Mouse (Mus musculus): Measurements from ENCODE around the gene Phlda1. TPM values are rescaled to one million over a fixed set of nuclear protein-coding genes. Genes with fewer than 3 reads are reported as not detected.
A peak's percentile ranks its signal among the peaks of the same experiment; 100 is the strongest.
"Not testable (repeated sequence)": the region's sequence is repeated elsewhere in the genome, so short reads cannot be mapped to it uniquely, and the experiment has no call there.

Phlda1 gene
- polyA plus RNA-seq, 1 experiment from 2014 or later = 137 TPM

- Histone ChIP-seq H3K4me2 (no peak overlapping the region), H3K4me1 (ENCODE audit: insufficient read depth) (0 out of 2 replicates have a peak, but pooled peaks cover 2% of the 10 kb centered on the region), H3K9ac (no peak overlapping the region), H3K9me3 (ENCODE audit: low read depth, low read length) (no peaks in the 10 kb centered on the region), H3K27ac (ENCODE audit: low read depth) (no peak overlapping the region), H3K36me3 (ENCODE audit: insufficient read depth) (peaks cover 63% of the 10 kb centered on the region), H3K4me3 (ENCODE audit: low read depth, low read length) (no peak overlapping the region), H3K27me3 (ENCODE audit: insufficient read depth, low read length) (no peaks in the 10 kb centered on the region)
- no peak for ATAC-seq (ENCODE audit: insufficient read depth)
- 86% methylated on average over 2 of the region's 2 CpGs for WGBS
- no peak for TF ChIP-seq CTCF (IDR thresholded peaks at IDR 0.05; ENCODE audit: low read depth)
- no peak for DNase-seq
Observed at GRCm38 (mm10) chr10:111482654-111483053, 23.4 kb upstream of the Phlda1 start.

DNA sequence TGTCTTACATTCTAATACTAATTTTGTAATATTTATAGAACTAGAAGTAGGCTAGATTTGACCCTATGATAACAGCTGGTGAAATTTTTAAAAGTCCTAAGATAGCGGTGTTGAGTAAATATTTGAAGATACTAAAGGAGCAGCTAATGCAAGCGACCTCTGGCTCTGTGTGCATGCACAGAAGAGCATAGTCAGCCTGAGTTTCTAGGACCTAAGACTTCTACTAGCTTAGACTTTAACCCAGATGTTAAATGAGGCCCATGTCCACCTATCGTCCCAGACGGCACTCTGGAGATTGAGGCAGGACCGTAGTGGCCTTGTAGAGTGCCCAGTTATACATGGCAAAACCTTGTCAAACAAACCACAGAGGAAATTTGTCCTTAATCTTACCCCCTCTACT, 22.0 kb upstream of the Phlda1 start:
- H3K9ac ChIP-seq = no peak overlapping the region
- DNase-seq (no peak), ATAC-seq (ENCODE audit: insufficient read depth) (no peak)
- TF ChIP-seq CTCF (IDR thresholded peaks at IDR 0.05; ENCODE audit: low read depth) = no peak
- H3K36me3 ChIP-seq (ENCODE audit: insufficient read depth) = peaks cover 76% of the 10 kb centered on the region
- H3K4me3 ChIP-seq (ENCODE audit: low read depth, low read length) = no peak overlapping the region
- no peak overlapping the region for H3K4me2 ChIP-seq
- no peaks in the 10 kb centered on the region for H3K27me3 ChIP-seq (ENCODE audit: insufficient read depth, low read length)
- no peak overlapping the region for H3K27ac ChIP-seq (ENCODE audit: low read depth)
- H3K4me1 ChIP-seq (ENCODE audit: insufficient read depth) = no peaks in the 10 kb centered on the region
- no peaks in the 10 kb centered on the region for H3K9me3 ChIP-seq (ENCODE audit: low read depth, low read length)
- 58% methylated on average over 5 of the region's 5 CpGs for WGBS

DNA sequence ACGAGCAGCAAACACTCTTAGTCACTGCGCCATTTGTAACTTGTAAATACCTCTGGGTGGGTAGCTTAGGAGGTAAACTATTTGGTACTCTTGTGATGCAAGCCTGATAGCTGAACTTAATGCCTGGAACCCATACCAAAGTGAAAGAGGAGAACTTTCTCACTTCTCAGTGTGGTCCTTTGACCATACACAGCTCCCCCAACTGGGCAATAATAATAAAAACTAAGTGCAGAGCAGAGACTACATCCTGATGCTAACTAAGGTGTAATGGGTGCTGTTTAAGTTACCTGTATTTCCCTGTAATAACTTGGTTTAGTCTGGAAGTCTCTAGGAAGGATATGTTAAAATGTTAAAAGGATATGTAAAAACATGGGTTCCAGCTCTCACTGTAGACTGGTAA, 17.3 kb upstream of the Phlda1 start:
- TF ChIP-seq CTCF (IDR thresholded peaks at IDR 0.05; ENCODE audit: low read depth) = peak; percentile 23; the same call in 1 of the 2 replicates
- Histone ChIP-seq H3K27ac (ENCODE audit: low read depth) (no peak overlapping the region), H3K4me3 (ENCODE audit: low read depth, low read length) (no peak overlapping the region), H3K4me1 (ENCODE audit: insufficient read depth) (no peaks in the 10 kb centered on the region), H3K36me3 (ENCODE audit: insufficient read depth) (peaks cover 81% of the 10 kb centered on the region), H3K27me3 (ENCODE audit: insufficient read depth, low read length) (no peaks in the 10 kb centered on the region), H3K9ac (no peak overlapping the region), H3K9me3 (ENCODE audit: low read depth, low read length) (no peaks in the 10 kb centered on the region), H3K4me2 (no peak overlapping the region)
- DNase-seq (peak; percentile 37), ATAC-seq (ENCODE audit: insufficient read depth) (no peak; the same call in 1 of the 2 replicates)
- 74% methylated on average over 2 of the region's 2 CpGs for WGBS

DNA sequence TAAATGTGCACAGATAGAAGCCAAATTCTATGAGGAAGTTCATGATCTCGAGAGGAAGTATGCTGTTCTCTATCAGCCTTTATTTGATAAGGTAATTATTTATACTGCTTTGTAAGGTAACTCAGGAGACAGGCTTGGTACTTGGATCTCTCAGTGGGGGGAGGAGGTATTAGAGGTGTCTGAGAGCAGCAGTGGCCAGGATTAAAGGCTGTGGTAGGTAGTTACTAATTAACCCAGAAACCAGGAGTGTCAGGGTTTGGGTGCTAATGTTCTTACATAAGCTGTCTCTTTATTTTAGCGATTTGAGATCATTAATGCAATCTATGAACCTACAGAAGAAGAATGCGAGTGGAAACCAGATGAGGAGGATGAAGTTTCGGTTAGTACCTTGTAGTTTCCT, 16.0 kb upstream of the Phlda1 start:
- 85% methylated on average over 4 of the region's 4 CpGs for WGBS
- H3K4me1 ChIP-seq (ENCODE audit: insufficient read depth); H3K9me3 ChIP-seq (ENCODE audit: low read depth, low read length); H3K27ac ChIP-seq (ENCODE audit: low read depth); ATAC-seq (ENCODE audit: insufficient read depth); H3K27me3 ChIP-seq (ENCODE audit: insufficient read depth, low read length); DNase-seq; H3K4me3 ChIP-seq (ENCODE audit: low read depth, low read length); H3K9ac ChIP-seq; H3K4me2 ChIP-seq: not testable (repeated sequence)
- H3K36me3 ChIP-seq (ENCODE audit: insufficient read depth) = peaks cover 83% of the 10 kb centered on the region

GRCm38 (mm10) chr10:111495888-111496287, 10.2 kb upstream of the Phlda1 start:
- Histone ChIP-seq H3K4me1 (ENCODE audit: insufficient read depth) (no peaks in the 10 kb centered on the region), H3K27ac (ENCODE audit: low read depth) (no peak overlapping the region), H3K4me2 (no peak overlapping the region), H3K4me3 (ENCODE audit: low read depth, low read length) (no peak overlapping the region), H3K36me3 (ENCODE audit: insufficient read depth) (peaks cover 66% of the 10 kb centered on the region), H3K9ac (no peak overlapping the region), H3K27me3 (ENCODE audit: insufficient read depth, low read length) (no peaks in the 10 kb centered on the region), H3K9me3 (ENCODE audit: low read depth, low read length) (no peaks in the 10 kb centered on the region)
- TF ChIP-seq CTCF (IDR thresholded peaks at IDR 0.05; ENCODE audit: low read depth) = no peak
- DNase-seq = no peak
- 85% methylated on average over 7 of the region's 7 CpGs for WGBS
- ATAC-seq (ENCODE audit: insufficient read depth) = no peak

- Histone ChIP-seq H3K27ac (ENCODE audit: low read depth) (no peak overlapping the region), H3K9me3 (ENCODE audit: low read depth, low read length) (no peaks in the 10 kb centered on the region), H3K4me2 (no peak overlapping the region), H3K4me1 (ENCODE audit: insufficient read depth) (no peaks in the 10 kb centered on the region; the same call in 1 of the 2 replicates), H3K36me3 (ENCODE audit: insufficient read depth) (peaks cover 33% of the 10 kb centered on the region), H3K27me3 (ENCODE audit: insufficient read depth, low read length) (no peaks in the 10 kb centered on the region), H3K9ac (no peak overlapping the region), H3K4me3 (ENCODE audit: low read depth, low read length) (no peak overlapping the region)
- no peak for DNase-seq
- no peak for TF ChIP-seq CTCF (IDR thresholded peaks at IDR 0.05; ENCODE audit: low read depth)
- 71% methylated on average over 6 of the region's 6 CpGs for WGBS
- ATAC-seq (ENCODE audit: insufficient read depth) = no peak
Observed at GRCm38 (mm10) chr10:111499892-111500291, 6.2 kb upstream of the Phlda1 start.

DNA sequence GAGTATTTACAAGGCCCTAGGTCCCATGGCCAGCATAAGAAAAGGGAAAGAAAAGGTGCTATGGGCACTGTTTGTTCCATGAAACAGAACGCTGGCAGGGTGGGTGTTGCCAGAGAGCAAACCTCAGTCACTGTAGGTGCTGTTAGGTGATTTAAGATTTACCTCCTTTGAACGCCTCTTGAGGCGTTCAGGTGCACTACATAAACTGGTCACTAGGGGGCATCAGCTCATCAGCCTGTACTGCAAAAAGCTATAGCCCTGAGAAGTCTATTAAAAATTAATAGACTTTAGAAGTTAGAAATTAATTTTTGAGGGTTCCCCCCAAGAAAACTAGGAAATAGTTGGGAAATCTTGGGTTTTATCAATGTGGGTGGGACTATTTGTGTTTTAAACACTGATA, 3.0 kb upstream of the Phlda1 start:
- Histone ChIP-seq H3K27me3 (ENCODE audit: insufficient read depth, low read length) (no peaks in the 10 kb centered on the region), H3K27ac (ENCODE audit: low read depth) (no peak overlapping the region), H3K4me1 (ENCODE audit: insufficient read depth) (peaks cover 6% of the 10 kb centered on the region; the same call in 1 of the 2 replicates), H3K4me2 (no peak overlapping the region), H3K9me3 (ENCODE audit: low read depth, low read length) (no peaks in the 10 kb centered on the region), H3K4me3 (ENCODE audit: low read depth, low read length) (no peak overlapping the region), H3K36me3 (ENCODE audit: insufficient read depth) (peaks cover 10% of the 10 kb centered on the region), H3K9ac (no peak overlapping the region)
- WGBS = 0% methylated on average over 3 of the region's 3 CpGs
- TF ChIP-seq CTCF (IDR thresholded peaks at IDR 0.05; ENCODE audit: low read depth) = peak; percentile 89
- no peak for ATAC-seq (ENCODE audit: insufficient read depth)
- peak; percentile 94 for DNase-seq

- TF ChIP-seq CTCF (IDR thresholded peaks at IDR 0.05; ENCODE audit: low read depth) = no peak
- Histone ChIP-seq H3K4me2 (0 out of 2 replicates have a peak overlapping the region, but pooled peaks have one; percentile 4), H3K9me3 (ENCODE audit: low read depth, low read length) (no peaks in the 10 kb centered on the region), H3K27ac (ENCODE audit: low read depth) (0 out of 2 replicates have a peak overlapping the region, but pooled peaks have one; percentile 42), H3K4me3 (ENCODE audit: low read depth, low read length) (no peak overlapping the region), H3K27me3 (ENCODE audit: insufficient read depth, low read length) (no peaks in the 10 kb centered on the region), H3K36me3 (ENCODE audit: insufficient read depth) (peaks cover 8% of the 10 kb centered on the region), H3K4me1 (ENCODE audit: insufficient read depth) (peaks cover 6% of the 10 kb centered on the region; the same call in 1 of the 2 replicates), H3K9ac (no peak overlapping the region)
- DNase-seq (no peak), ATAC-seq (ENCODE audit: insufficient read depth) (no peak)
- 24% methylated on average over 10 of the region's 10 CpGs for WGBS
Observed at GRCm38 (mm10) chr10:111503716-111504115, 2.4 kb upstream of the Phlda1 start.
